Mouse (Mus musculus) T-helper 2 cell (primary cell): Measurements from ENCODE around the gene F7.

ENCODE experiments used
- in situ Hi-C: fragments of 300-600 bp; cut with MboI, MseI; formaldehyde crosslinking; loops from one replicate; pipeline ENCODE4 v1.15.1; 2025; ENCODE audit warnings: high pct_unique_total_duplicates

Gene F7

DNA sequence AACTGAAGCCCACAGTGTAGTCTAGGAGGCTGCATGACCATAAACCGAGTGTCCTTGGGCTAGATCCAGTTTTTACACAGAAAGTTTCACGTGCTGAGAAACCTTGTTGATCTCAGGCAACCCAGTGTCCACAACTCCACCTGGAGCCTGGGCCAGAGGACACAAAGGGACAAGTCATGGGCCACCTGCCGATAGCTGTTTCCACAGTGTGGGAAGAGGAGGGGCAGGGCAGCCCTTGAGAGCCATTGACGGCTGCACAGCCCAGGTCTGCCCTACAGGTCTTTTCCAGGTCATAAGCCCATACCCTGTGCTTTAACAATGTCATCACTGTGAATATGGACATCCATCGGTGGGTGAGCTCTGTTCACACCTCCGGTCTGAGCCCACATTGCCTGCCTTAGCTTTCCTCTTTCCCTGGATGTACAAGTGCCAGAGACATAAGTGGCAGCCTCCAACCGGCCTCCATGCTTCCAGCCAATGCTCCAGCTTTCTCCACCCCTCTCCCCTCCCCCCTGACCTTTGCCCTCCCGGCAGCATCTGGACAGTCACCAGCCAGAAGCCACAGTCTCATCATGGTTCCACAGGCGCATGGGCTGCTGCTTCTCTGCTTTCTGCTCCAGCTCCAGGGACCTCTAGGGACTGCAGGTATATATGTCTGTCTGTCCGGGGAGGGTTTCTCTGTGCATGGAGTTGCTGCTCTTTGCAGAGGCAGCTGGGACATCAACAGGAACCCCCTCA is at the start of gene F7:
Gene F7 (plus strand): TSS at position 548 of the 738 bp plus-strand sequence.
- in situ Hi-C loops, result no loop called here

DNA sequence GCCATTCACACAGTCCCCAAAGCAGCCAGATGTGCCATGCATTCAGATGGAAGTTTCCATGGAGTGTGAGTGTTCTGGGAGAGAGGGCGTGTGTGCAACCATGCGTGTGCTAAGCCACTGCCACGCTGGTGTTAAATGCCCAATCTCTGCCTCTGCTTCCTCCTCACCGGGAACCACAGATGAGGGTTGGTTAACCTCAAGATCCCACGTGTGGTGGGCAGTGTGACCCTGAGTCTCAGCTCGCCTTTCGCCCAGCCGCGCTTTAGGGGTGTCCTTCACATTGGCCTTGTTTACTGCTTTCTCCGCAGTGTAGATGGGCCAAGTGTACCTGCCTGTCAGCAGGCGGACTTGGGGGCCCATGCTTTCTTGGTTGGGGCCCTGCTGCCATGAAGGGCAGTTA is 49.5 kb upstream of the F7 start:
- in situ Hi-C loops, result no loop called here

DNA sequence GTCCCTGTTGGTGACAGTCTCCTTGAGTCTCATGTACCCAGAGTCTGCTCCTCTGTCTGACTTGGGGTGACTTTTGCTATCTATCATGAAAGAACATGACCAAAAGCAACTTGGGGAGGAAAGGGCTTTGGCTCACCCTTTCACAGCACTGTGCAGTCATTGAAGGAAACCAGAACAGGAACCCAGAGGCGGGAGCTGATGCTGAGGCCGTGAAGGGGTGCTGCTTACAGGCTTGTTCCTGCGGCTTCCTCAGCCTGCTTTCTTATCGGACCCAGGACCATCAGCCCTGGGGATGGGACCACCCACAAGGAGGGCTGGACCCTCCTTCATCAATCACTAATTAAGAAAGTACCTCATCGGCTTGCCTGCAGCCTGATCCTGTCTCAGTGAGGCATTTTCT is 49.1 kb upstream of the F7 start:
- in situ Hi-C loops, result no loop called here

DNA sequence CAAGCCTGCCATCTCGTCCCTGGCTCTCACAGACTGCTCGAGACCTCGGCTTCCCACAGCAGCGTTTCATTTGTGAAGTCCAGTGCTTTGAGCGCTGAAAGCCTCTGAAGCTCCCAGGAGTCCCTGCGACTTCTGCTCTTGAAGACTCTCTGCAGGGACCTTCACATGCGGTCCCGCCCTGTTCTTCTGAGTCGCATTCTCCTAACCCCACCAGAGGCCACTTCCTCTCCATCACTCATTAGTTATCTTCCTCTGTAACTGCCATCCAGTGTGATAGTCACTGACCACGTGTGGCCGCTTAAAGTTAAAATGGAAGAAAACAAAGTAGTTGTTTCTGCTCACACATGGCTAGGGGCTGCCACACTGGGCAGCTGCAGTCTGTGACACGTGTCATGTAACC is 48.5 kb upstream of the F7 start:
- in situ Hi-C loops, result no loop called here

DNA sequence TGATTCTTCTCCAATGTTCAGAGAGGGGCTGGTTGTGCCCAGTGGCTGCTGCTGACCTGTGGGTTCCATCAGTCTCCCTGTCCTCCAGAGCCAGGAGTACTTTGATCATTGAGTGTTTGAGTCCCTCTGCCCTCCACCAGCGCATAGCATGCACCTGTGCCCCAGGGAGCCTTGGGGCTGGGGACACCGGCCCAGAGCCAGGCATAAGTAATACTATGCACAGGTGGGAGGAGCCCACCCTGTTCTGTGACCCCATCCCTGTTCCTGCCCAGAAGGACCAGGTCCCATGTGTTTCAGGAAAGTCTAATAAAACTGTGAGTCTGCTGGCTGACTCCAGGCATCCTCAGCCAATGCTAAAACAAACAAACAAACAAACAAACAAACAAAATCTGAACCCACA is 47.5 kb upstream of the F7 start:
- in situ Hi-C loops, result no loop called here

DNA sequence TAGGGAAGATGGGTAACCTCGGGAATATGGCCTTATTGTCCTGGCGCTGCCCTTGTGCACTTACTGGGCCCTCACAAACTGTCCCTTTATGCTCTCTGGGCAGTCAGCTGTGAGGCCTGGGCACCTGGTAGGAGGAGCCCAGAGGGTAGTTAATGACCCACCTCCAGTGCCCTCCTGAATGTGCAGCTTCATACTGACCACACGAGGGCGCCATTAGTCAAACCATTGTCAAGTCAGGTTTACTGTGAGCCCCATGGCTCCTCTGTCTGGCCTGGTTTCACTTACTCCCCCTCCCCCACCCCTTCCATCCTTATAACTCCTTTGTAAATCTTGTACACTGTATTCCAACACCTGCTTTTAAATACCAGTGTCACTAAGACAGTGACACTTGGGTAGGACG is 47.1 kb upstream of the F7 start:
- in situ Hi-C loops, result no loop called here

DNA sequence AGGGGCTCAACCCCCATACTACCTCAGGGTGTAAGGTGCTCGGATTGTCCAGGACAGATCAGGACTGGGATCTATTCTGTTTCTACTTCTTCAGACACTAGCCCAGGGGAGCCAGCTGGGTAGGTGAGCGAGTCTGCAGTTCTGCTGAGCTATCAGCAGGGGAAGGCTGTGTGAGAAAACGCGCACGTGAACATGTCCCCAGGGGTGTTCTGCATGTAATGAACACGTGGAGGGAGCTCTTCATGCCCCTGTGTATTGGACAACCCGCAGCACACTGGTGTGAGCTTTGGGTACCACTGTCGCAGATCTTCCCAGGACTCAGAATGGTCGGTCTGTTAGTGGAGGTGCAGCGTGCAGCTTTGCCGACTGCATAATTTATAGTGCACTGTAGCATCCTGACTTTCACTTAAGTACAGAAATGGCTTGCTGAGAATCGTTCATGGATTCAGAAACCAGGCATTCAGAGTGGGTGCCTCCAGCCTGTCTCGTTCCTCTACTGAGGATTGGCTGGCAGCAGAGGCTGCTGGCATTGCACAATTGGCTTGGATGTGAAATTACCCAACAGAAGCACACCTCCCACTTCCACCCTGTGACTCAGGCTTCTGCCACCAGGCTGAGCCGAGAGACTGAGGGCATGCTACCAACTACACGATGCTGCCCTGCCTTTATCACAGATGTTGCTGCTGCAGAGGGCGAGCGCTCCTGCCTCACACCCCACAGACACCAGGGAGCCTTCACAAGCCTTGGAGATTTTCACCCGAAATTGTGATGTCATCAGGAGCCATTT is 42.0 kb upstream of the F7 start:
- in situ Hi-C loops, result no loop called here

DNA sequence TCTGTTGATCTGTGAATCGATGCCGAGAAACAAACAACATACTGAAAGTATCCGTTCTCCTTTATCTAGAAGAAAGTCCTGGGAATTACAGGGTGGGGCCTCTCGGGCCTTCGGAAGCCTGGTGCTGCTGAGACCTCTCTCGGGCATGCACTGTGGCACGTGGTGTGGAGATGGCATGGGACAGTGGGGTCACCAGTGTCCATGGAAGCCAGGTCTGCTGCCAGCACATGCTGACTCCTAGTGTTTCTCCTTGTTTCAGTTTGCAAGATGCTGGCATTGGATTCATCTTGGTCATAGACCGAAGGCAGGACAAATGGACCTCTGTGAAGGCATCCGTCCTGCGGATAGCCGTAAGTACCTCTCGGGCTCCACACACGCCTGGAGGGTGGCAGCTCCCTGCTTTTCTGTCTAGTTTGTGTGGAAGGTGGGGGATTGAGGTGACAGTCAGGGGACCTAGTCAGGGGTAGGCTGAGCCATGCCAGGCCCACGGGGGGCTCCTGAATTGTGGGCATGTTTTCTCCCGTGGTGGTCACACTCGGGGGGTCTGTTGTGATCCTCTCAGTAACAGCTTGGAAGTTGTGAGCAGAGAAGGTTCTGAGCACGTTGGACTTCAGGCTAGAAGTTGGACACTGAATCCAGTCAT is 41.1 kb upstream of the F7 start:
- in situ Hi-C loops, result no loop called here

DNA sequence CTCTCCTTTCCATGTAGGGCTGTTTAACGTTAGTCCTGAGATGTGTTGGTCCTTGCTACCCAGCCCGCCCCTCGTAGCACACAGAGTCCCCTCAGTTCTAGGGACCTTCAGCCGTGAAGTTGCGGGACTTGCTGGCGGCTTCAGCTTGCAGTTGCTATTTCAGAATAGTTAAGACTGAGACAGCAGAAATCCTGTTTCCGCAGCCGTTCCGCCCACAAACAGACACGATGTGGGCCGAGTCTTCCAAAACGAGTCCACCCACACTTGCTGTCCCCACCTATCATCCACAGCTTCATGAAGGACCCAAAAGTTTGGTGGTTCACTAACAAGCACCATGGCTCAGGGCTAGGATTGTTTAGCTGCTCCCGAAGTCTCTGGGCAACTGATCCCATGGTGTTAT is 40.6 kb upstream of the F7 start:
- in situ Hi-C loops, result no loop called here

DNA sequence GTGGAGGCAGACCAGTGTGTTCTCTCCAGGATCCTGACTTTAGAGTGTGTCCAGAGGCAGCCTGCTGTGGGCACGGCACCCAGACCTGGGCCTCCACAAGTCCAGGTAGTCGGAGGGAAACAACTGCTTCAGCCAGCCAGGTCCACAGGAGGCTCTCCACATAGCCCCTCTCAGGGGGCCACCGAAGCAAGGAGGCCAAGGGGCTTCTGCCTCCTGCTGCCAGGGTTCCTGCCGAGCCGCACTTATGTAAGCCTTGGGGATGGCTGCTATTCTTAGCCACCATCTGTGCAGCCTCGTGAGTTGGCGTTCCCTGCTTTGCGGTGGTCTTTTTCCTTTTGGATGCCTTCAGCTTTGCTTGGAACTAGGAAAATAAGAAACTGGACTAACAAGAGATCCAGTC is 38.3 kb upstream of the F7 start:
- in situ Hi-C loops, result no loop called here

DNA sequence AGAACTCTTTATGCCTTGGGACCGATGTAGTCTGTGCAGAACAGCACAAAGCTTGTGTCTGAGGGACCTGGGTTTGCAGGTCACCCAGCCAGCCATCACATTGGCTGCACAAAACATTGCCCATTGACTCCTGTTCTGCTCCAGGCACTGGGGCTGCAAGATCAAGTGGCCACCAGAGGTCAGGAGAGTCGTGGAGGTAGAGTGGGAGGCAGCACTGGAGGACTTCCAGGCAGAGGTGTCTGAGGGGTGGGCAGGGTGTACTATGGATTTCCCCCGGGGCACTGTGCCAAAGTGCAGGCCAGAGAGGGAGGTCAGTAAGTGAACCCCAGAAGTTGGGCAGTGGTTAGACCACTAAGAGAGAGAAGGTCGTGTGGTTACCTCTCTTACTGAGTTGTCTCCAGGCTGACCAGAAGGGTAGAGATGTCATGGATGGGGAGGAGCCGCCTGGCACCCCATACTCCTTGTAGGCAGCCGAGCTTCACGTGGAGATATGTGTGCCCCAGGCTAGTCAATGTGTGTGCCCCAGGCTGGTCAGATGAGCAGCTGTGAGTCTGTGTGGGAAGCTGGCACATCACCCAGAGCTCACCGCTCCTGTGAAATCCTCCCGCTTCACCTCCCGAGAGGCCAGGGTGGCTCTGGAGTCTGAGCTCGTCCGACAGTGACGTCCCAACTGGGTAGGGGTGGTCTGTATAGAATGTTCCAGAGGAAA is 37.0 kb upstream of the F7 start:
- in situ Hi-C loops, result no loop called here

DNA sequence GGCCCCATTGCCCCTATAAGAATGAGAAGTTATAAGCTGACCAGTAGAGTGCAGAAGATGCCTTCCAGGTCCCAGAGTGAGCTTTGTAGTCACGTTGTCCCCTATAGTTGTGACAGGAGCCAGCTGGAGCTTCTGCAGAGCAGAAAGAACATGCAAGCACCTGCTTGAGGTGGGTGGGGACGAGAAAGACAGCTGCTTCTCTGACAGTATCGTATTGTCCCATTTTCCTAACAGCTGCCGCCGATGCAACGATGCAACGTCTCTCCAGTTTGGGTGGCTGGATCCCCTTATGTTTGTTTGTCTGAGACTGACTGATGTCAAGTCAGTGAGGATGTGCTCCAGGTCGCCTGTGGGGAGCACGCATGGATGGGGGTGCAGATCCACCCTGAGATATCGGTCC is 34.4 kb upstream of the F7 start:
- in situ Hi-C loops, result no loop called here

DNA sequence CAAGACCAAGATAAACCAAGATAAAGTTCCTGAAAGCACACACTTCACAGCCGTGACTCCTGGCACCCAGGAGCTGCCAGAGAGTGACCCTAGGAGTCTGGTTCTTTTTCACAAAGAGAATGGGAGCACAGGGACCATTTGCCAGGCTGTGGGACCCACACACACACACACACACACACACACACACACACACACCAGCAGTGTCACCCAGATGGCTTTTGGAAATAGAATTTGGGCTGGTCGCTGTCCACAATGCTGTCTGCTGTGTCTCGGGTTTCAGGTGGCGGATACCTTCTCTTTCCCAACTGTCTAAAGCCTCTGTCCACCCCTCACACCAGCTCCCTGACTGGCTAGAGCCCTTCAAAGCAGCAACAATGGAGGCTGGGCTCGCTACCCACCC is 31.4 kb upstream of the F7 start:
- in situ Hi-C loops, result no loop called here

DNA sequence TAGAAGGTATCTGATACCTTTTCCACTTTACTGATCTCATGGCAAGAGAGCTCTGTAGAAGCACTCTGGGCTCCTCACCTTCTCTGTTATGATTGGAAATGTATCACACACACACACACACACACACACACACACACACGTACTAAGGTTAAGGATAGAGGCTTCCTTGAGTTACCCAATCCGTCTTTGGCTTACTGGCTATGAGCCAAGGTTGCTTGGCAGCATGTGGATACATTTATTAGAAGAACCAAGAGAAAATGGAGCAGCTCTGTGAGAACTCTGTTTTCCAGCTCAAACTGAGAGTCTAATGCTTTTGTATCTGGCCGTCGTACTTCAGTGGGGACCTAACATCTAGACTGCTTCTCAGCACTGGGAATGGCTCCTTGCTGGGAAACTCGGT is 30.4 kb upstream of the F7 start:
- in situ Hi-C loops, result no loop called here

DNA sequence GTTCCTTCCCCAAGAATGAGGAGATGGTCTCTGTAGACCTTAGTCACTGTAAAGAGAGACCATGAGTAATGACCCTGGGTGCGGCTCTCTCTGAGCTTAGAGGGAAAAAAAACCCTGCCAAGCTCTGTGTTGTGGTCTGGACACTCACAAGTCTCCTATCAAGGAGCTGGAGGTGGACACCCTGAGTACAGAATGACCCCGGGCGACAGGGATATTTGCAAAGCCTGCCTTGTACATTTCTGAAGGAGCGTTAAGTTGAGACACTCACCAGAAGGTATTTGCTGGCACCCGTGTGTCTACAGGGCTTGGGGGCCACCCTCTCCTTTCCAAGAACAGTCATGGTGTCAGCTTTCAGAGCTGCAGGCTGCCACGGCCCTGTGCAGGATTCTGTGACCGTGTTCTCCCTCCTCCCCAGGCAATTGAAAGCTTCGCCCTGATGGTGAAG is 29.0 kb upstream of the F7 start:
- in situ Hi-C loops, result no loop called here

DNA sequence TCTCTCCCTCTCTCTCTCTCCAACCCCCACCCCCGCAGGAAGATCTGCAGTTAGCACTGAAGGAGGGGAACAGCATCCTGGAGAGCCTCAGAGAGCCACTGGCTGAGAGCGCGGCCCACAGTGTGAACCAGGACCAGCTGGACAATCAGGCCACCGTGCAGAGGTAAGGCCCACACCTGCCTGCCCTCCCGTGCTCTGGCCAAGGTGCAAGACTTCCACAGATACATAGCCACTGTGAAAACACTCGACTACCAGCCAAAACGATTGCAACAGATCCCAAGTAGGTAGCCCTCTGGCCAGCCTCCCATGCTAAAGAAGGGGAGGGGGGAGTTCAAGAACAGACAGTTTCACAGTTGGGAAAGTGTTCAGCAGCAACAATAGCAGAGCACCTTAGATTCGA is 27.5 kb upstream of the F7 start:
- in situ Hi-C loops, result no loop called here

DNA sequence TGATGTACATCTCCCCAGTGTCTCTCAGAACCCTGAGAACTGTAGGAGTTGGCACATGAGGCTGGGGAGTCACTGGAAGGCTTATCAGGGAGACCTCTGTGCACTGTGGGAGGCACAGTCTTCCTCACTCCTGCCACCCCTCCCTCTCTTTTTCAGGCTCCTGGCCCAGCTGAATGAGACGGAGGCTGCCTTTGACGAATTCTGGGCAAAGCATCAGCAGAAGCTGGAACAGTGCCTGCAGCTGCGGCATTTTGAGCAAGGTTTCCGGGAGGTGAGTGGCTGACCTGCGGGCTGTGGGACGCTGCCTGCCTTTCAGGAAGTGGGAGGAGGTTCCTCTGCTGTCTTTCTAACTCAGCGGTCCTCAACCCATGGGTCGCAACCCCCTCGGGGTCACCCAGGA is 26.0 kb upstream of the F7 start:
- in situ Hi-C loops, result loop anchor here (10.0 kb wide), 1 partner anchor 1245 kb away; no protein-coding TSS in a partner anchor

DNA sequence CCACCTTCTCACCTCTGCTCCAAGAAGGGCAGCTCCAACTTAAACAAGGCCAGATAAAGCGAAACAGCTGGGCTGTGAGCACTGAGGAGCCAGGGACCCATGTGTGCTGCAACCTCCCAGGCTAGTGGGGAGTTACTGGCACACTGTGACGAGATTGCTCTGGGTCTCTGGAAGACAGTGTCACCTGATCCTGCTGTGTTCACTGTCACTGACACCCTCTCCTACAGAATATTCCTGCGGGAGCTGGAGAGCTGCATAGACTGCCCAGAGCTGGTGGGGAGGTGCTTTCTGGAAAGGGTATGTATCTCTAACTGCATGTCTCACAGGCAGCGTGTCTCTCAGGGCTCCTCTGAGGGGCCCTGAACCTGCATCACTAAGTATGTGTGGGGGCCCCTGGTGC is 18.4 kb upstream of the F7 start:
- in situ Hi-C loops, result loop anchor here (10.0 kb wide), 1 partner anchor 1237 kb away; no protein-coding TSS in a partner anchor

DNA sequence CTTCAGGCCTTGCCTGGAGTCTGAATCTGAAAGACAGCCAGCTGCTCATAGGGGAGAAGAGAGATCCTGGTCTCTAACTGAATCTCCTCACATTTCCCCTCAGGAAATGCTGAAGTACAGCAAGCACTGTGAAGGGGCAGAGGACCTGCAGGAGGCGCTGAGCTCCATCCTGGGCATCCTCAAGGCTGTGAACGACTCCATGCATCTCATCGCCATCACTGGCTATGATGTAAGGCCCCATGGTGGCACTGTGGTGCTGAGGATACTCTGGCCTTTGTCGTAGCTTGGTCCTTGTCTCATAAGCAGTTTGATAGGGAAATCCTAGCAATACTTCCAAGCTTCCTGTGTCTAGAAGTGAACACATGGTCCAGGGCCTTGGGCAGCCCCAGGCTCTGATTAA is 15.5 kb upstream of the F7 start:
- in situ Hi-C loops, result no loop called here

DNA sequence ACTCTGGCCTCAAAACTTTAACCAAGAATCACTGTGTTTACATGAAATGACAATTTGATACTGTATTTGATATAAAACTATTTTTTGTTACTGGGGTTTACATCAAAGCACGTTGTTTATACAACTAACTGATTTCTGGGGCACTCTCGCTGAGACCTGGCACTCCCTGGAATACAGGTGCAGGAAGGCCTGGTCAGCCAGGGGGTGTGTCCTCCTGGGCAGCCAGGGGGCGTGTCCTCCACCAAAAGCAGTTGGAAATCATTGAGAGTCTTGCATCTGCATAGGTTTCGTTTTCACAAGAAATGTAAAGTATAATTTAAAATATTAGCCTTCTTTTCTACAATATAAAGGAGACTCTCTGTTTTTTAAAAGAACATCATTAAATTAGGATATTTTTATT is 6.3 kb upstream of the F7 start:
- in situ Hi-C loops, result no loop called here

DNA sequence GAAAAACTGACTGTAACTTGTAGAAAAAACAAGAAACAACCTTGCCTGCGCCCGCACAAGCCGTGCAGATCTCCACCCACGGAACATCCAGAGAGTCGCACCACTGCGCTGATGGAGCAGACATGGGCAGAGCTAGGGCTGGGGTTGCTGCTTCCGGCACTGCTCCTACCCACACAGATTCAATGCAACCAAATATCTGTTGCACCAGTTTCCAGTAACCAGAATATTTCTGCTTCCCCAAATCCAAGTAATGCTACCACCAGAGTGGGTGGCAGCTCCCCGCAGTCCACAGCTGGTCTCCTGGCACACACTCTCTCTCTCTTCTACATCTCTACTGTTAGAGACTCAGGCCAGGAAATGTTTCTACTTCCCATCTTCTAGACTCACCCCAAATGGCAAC is 4.0 kb upstream of the F7 start:
- in situ Hi-C loops, result no loop called here

DNA sequence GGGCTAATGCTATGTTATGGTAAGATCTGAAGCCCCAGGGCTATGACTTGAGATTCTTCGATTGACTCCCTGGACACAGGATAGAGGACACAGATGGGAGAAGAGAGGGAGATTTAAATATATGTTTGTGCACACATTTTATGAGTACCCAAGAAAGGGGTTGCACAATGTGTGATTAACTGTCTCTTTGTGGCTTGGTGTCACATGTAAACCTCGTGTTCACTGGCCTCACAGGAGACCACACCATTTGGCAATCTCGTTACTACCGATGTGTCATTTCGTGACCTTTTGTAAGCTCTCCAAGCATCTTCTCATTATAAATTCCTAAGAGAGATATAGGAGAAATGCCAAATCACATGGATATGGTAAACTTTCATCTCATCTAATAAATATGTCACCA is 1.8 kb downstream of the F7 start:
- in situ Hi-C loops, result no loop called here
